Mouse (Mus musculus): Measurements from ENCODE around the gene Lcp2.

Lcp2 gene

GRCm38 (mm10) chr11:34047542-34047937 lies 820 bp downstream of the Lcp2 start:
- no peak for DNase-seq (ENCODE audit: low read depth, low spot score)

GRCm38 (mm10) chr11:34048375-34049124 lies 1.8 kb downstream of the Lcp2 start:
- DNase-seq (ENCODE audit: low read depth, low spot score): no peak

- DNase-seq (ENCODE audit: low read depth, low spot score): no peak
Measured at GRCm38 (mm10) chr11:34049125-34049379, 2.3 kb downstream of the Lcp2 start.

GRCm38 (mm10) chr11:34050063-34050462 lies 3.3 kb downstream of the Lcp2 start:
- no peak for DNase-seq (ENCODE audit: low read depth, low spot score)

- DNase-seq (ENCODE audit: low read depth, low spot score): no peak
Measured at GRCm38 (mm10) chr11:34050643-34051042, 3.9 kb downstream of the Lcp2 start.

GRCm38 (mm10) chr11:34053031-34053818 lies 6.5 kb downstream of the Lcp2 start:
- DNase-seq (ENCODE audit: low read depth, low spot score): no peak

- no peak for DNase-seq (ENCODE audit: low read depth, low spot score)
Measured at GRCm38 (mm10) chr11:34054031-34054727, 7.5 kb downstream of the Lcp2 start.

- DNase-seq (ENCODE audit: low read depth, low spot score): no peak
Measured at GRCm38 (mm10) chr11:34056715-34057114, 10.0 kb downstream of the Lcp2 start.

- DNase-seq (ENCODE audit: low read depth, low spot score): no peak
Measured at GRCm38 (mm10) chr11:34058332-34058731, 11.6 kb downstream of the Lcp2 start.

- DNase-seq (ENCODE audit: low read depth, low spot score): no peak
Measured at GRCm38 (mm10) chr11:34058960-34059359, 12.2 kb downstream of the Lcp2 start.

GRCm38 (mm10) chr11:34061740-34062139 lies 15.0 kb downstream of the Lcp2 start:
- no peak for DNase-seq (ENCODE audit: low read depth, low spot score)

- DNase-seq (ENCODE audit: low read depth, low spot score): no peak
Measured at GRCm38 (mm10) chr11:34063257-34063656, 16.5 kb downstream of the Lcp2 start.

- no peak for DNase-seq (ENCODE audit: low read depth, low spot score)
Measured at GRCm38 (mm10) chr11:34063702-34064485, 17.2 kb downstream of the Lcp2 start.

GRCm38 (mm10) chr11:34070596-34070995 lies 23.9 kb downstream of the Lcp2 start:
- no peak for DNase-seq (ENCODE audit: low read depth, low spot score)

GRCm38 (mm10) chr11:34072309-34072708 lies 25.6 kb downstream of the Lcp2 start:
- no peak for DNase-seq (ENCODE audit: low read depth, low spot score)

- peak; percentile 79 for DNase-seq (ENCODE audit: low read depth, low spot score)
Measured at GRCm38 (mm10) chr11:34073776-34074175, 27.1 kb downstream of the Lcp2 start.

GRCm38 (mm10) chr11:34077870-34078269 lies 31.1 kb downstream of the Lcp2 start:
- no peak for DNase-seq (ENCODE audit: low read depth, low spot score)

GRCm38 (mm10) chr11:34078581-34078980 lies 31.9 kb downstream of the Lcp2 start:
- DNase-seq (ENCODE audit: low read depth, low spot score): no peak

- no peak for DNase-seq (ENCODE audit: low read depth, low spot score)
Measured at GRCm38 (mm10) chr11:34079542-34080464, 33.1 kb downstream of the Lcp2 start.

GRCm38 (mm10) chr11:34083795-34084194 lies 37.1 kb downstream of the Lcp2 start:
- no peak for DNase-seq (ENCODE audit: low read depth, low spot score)

- no peak for DNase-seq (ENCODE audit: low read depth, low spot score)
Measured at GRCm38 (mm10) chr11:34084639-34085038, 37.9 kb downstream of the Lcp2 start.

All from mesoderm, embryonic 11.5 days (tissue).